Mouse (Mus musculus): ENCODE results near the gene Itsn1. TPM values are rescaled to one million over a fixed set of nuclear protein-coding genes. Genes with fewer than 3 reads are reported as not detected.

Gene Itsn1
- polyA plus RNA-seq, 1 experiment, result 49.2 TPM

- Histone ChIP-seq H3K4me3 (replicated peaks) (no peak overlapping the region), H3K36me3 (replicated peaks; ENCODE audit: low read length) (no peaks in the 10 kb centered on the region), H3K9me3 (peaks cover 26% of the 10 kb centered on the region), H3K27me3 (replicated peaks) (peaks cover 53% of the 10 kb centered on the region), H3K4me1 (peaks cover 2% of the 10 kb centered on the region; the same call in 1 of the 2 replicates)
- no peak for TF ChIP-seq FLI1 (IDR thresholded peaks at IDR 0.05; ENCODE audit: low read length)
- no peak for TF ChIP-seq GATA1 (IDR thresholded peaks at IDR 0.05; ENCODE audit: borderline replicate concordance, low read length)
These were observed 171.2 kb downstream of the Itsn1 start for GRCm38 (mm10) chr16:91900274-91900673.

GRCm38 (mm10) chr16:91903801-91904506 lies 174.9 kb downstream of the Itsn1 start:
- TF ChIP-seq GATA1 (IDR thresholded peaks at IDR 0.05; ENCODE audit: borderline replicate concordance, low read length) (no peak), FLI1 (IDR thresholded peaks at IDR 0.05; ENCODE audit: low read length) (no peak)
- peaks cover 22% of the 10 kb centered on the region for H3K9me3 ChIP-seq
- H3K4me3 ChIP-seq (replicated peaks), result no peak overlapping the region

GRCm38 (mm10) chr16:91905127-91905860 lies 176.2 kb downstream of the Itsn1 start:
- H3K4me1 ChIP-seq, result peaks cover 4% of the 10 kb centered on the region
- TF ChIP-seq GATA1 (IDR thresholded peaks at IDR 0.05; ENCODE audit: borderline replicate concordance, low read length), result no peak
- TF ChIP-seq FLI1 (IDR thresholded peaks at IDR 0.05; ENCODE audit: low read length), result no peak
- peaks cover 48% of the 10 kb centered on the region for H3K27me3 ChIP-seq (replicated peaks)

More at GRCm38 (mm10) chr16:91903801-91904506, 174.9 kb downstream of the Itsn1 start:
- peaks cover 47% of the 10 kb centered on the region for H3K27me3 ChIP-seq (replicated peaks)
- H3K36me3 ChIP-seq (replicated peaks; ENCODE audit: low read length), result no peaks in the 10 kb centered on the region
- H3K4me1 ChIP-seq, result peaks cover 6% of the 10 kb centered on the region

GRCm38 (mm10) chr16:91905987-91906386 lies 176.9 kb downstream of the Itsn1 start:
- Histone ChIP-seq H3K9me3 (peaks cover 22% of the 10 kb centered on the region), H3K36me3 (replicated peaks; ENCODE audit: low read length) (no peaks in the 10 kb centered on the region), H3K4me3 (replicated peaks) (no peak overlapping the region), H3K4me1 (peaks cover 4% of the 10 kb centered on the region), H3K27me3 (replicated peaks) (peaks cover 51% of the 10 kb centered on the region)
- no peak for TF ChIP-seq GATA1 (IDR thresholded peaks at IDR 0.05; ENCODE audit: borderline replicate concordance, low read length)

More at GRCm38 (mm10) chr16:91905127-91905860, 176.2 kb downstream of the Itsn1 start:
- Histone ChIP-seq H3K4me3 (replicated peaks) (no peak overlapping the region), H3K36me3 (replicated peaks; ENCODE audit: low read length) (no peaks in the 10 kb centered on the region), H3K9me3 (peaks cover 22% of the 10 kb centered on the region)

GRCm38 (mm10) chr16:91906672-91907071 lies 177.6 kb downstream of the Itsn1 start:
- Histone ChIP-seq H3K27me3 (replicated peaks) (peaks cover 46% of the 10 kb centered on the region), H3K9me3 (peaks cover 22% of the 10 kb centered on the region), H3K4me3 (replicated peaks) (no peak overlapping the region), H3K36me3 (replicated peaks; ENCODE audit: low read length) (no peaks in the 10 kb centered on the region), H3K4me1 (peaks cover 4% of the 10 kb centered on the region)
- no peak for TF ChIP-seq GATA1 (IDR thresholded peaks at IDR 0.05; ENCODE audit: borderline replicate concordance, low read length)
- TF ChIP-seq FLI1 (IDR thresholded peaks at IDR 0.05; ENCODE audit: low read length), result no peak

GRCm38 (mm10) chr16:91907158-91907557 lies 178.1 kb downstream of the Itsn1 start:
- no peak overlapping the region for H3K4me3 ChIP-seq (replicated peaks)
- no peaks in the 10 kb centered on the region for H3K36me3 ChIP-seq (replicated peaks; ENCODE audit: low read length)
- peaks cover 20% of the 10 kb centered on the region for H3K9me3 ChIP-seq
- TF ChIP-seq FLI1 (IDR thresholded peaks at IDR 0.05; ENCODE audit: low read length) (no peak), GATA1 (IDR thresholded peaks at IDR 0.05; ENCODE audit: borderline replicate concordance, low read length) (no peak)
- peaks cover 47% of the 10 kb centered on the region for H3K27me3 ChIP-seq (replicated peaks)
- H3K4me1 ChIP-seq, result peaks cover 4% of the 10 kb centered on the region

GRCm38 (mm10) chr16:91909569-91910335 lies 180.7 kb downstream of the Itsn1 start:
- peaks cover 57% of the 10 kb centered on the region for H3K27me3 ChIP-seq (replicated peaks)
- H3K4me1 ChIP-seq, result peaks cover 4% of the 10 kb centered on the region
- no peaks in the 10 kb centered on the region for H3K36me3 ChIP-seq (replicated peaks; ENCODE audit: low read length)
- H3K9me3 ChIP-seq, result no peaks in the 10 kb centered on the region
- H3K4me3 ChIP-seq (replicated peaks), result no peak overlapping the region
- no peak for TF ChIP-seq GATA1 (IDR thresholded peaks at IDR 0.05; ENCODE audit: borderline replicate concordance, low read length)
- no peak for TF ChIP-seq FLI1 (IDR thresholded peaks at IDR 0.05; ENCODE audit: low read length)

GRCm38 (mm10) chr16:91917631-91918096 lies 188.6 kb downstream of the Itsn1 start:
- peaks cover 23% of the 10 kb centered on the region for H3K4me1 ChIP-seq
- peak overlapping the region; percentile 87 for H3K4me3 ChIP-seq (replicated peaks)
- no peak for TF ChIP-seq FLI1 (IDR thresholded peaks at IDR 0.05; ENCODE audit: low read length)
- TF ChIP-seq GATA1 (IDR thresholded peaks at IDR 0.05; ENCODE audit: borderline replicate concordance, low read length), result no peak
- H3K9me3 ChIP-seq, result no peaks in the 10 kb centered on the region
- no peaks in the 10 kb centered on the region for H3K36me3 ChIP-seq (replicated peaks; ENCODE audit: low read length)
- peaks cover 32% of the 10 kb centered on the region for H3K27me3 ChIP-seq (replicated peaks)

- no peak for TF ChIP-seq GATA1 (IDR thresholded peaks at IDR 0.05; ENCODE audit: borderline replicate concordance, low read length)
- no peak for TF ChIP-seq FLI1 (IDR thresholded peaks at IDR 0.05; ENCODE audit: low read length)
- peaks cover 7% of the 10 kb centered on the region for H3K36me3 ChIP-seq (replicated peaks; ENCODE audit: low read length)
- peaks cover 23% of the 10 kb centered on the region for H3K4me1 ChIP-seq
These were observed 189.4 kb downstream of the Itsn1 start for GRCm38 (mm10) chr16:91918461-91918860.

More at GRCm38 (mm10) chr16:91918461-91918860, 189.4 kb downstream of the Itsn1 start:
- Histone ChIP-seq H3K4me3 (replicated peaks) (peak overlapping the region; percentile 87), H3K27me3 (replicated peaks) (peaks cover 32% of the 10 kb centered on the region), H3K9me3 (no peaks in the 10 kb centered on the region)

Data from megakaryocyte, embryonic 14.5 days (primary cell).